Mouse (Mus musculus) hindbrain, embryonic 16.5 days (tissue): ENCODE results near the gene Vmn1r219. TPM values are rescaled to one million over a fixed set of nuclear protein-coding genes. Genes with fewer than 3 reads are reported as not detected.
"Not testable (repeated sequence)": the region's sequence is repeated elsewhere in the genome, so short reads cannot be mapped to it uniquely, and the experiment has no call there.

Experiments
- ATAC-seq: fragments of 200-750 bp; cut with Nextera tagmentation; 2 replicates; pipeline ENCODE4 v1.8.0; 2017; ENCODE audit warnings: moderate TSS enrichment, moderate library complexity
- H3K27ac ChIP-seq: fragments of 300-500 bp; sonication (generic); 2 replicates; pipeline ENCODE4 v1.5.1; 2014; ENCODE audit warnings: low read depth, mild to moderate bottlenecking, control low read depth, low read length, moderate library complexity
- H3K27me3 ChIP-seq: fragments of 300-500 bp; sonication (generic); replicated peaks from 2 replicates; pipeline ENCODE4 v1.6.1; 2014; ENCODE audit warnings: low read length; ENCODE audit not compliant: control insufficient read depth, insufficient read depth
- H3K36me3 ChIP-seq: fragments of 300-500 bp; sonication (generic); 2 replicates; pipeline ENCODE4 v1.6.1; 2014; ENCODE audit warnings: mild to moderate bottlenecking, low read length, moderate library complexity, mixed read lengths; ENCODE audit not compliant: control insufficient read depth, insufficient read depth
- H3K4me1 ChIP-seq: fragments of 300-500 bp; sonication (generic); 2 replicates; pipeline ENCODE4 v1.6.1; 2014; ENCODE audit warnings: low read depth, low read length; ENCODE audit not compliant: control insufficient read depth, insufficient read depth
- H3K4me2 ChIP-seq: fragments of 300-500 bp; sonication (generic); 2 replicates; pipeline ENCODE4 v1.6.1; 2014; ENCODE audit warnings: mild to moderate bottlenecking, low read length, control low read depth, moderate library complexity
- H3K4me3 ChIP-seq: fragments of 300-500 bp; sonication (generic); 2 replicates; pipeline ENCODE4 v1.5.1; 2014; ENCODE audit warnings: mild to moderate bottlenecking, low read length, control low read depth, moderate library complexity
- H3K9ac ChIP-seq: fragments of 300-500 bp; sonication (generic); 2 replicates; pipeline ENCODE4 v1.6.1; 2014; ENCODE audit warnings: low read depth, mild to moderate bottlenecking, control low read depth, low read length, moderate library complexity
- H3K9me3 ChIP-seq: fragments of 300-500 bp; sonication (generic); 2 replicates; pipeline ENCODE4 v1.6.1; 2014; ENCODE audit warnings: mild to moderate bottlenecking, low read length, moderate library complexity; ENCODE audit not compliant: control insufficient read depth
- WGBS: fragments of 180-500 bp; shearing (Covaris S2); extraction: QIAGEN DNeasy Blood & Tissue Kit; methylation state at CpG from one replicate; pipeline ENCODE4 v1.1.7; 2014; 5-methylcytosine and 5-hydroxymethylcytosine counted together
- polyA plus RNA-seq: library from polyadenylated mRNA; unstranded; fragments of >200 nt; fragmentation: Nextera tagmentation; extraction: Ambion mirVana; gene quantifications from 2 replicates; pipeline ENCODE4 v1.2.1, GENCODE M21; 2015

The Vmn1r219 gene
- polyA plus RNA-seq, 1 experiment from 2014 or later, result not detected

GRCm38 (mm10) chr13:23213827-23214226, 54.7 kb downstream of the Vmn1r219 start, which contains the start of gene Vmn1r221:
TSS of gene Vmn1r221 (plus strand) at chr13:23214127.
- not testable (repeated sequence) for H3K36me3 ChIP-seq, H3K9ac ChIP-seq, H3K9me3 ChIP-seq, H3K27me3 ChIP-seq, H3K4me2 ChIP-seq, ATAC-seq, H3K27ac ChIP-seq, H3K4me3 ChIP-seq, H3K4me1 ChIP-seq
- 93% methylated on average over 2 of the region's 2 CpGs for WGBS

Other genes starting within 250 kb of the Vmn1r219 start
- not detected in 2 replicates for gene Vmn1r213, start 151.7 kb upstream of the Vmn1r219 start, polyA plus RNA-seq
- gene Vmn1r214, start 128.9 kb upstream of the Vmn1r219 start, polyA plus RNA-seq, result not detected in 2 replicates
- not detected in 2 replicates for gene Vmn1r215, start 91.3 kb upstream of the Vmn1r219 start, polyA plus RNA-seq
- gene Vmn1r217, start 41.1 kb upstream of the Vmn1r219 start, polyA plus RNA-seq, result not detected in 2 replicates
- not detected in 2 replicates for gene Vmn1r218, start 26.2 kb upstream of the Vmn1r219 start, polyA plus RNA-seq
- not detected in 2 replicates for gene Vmn1r220, start 28.7 kb downstream of the Vmn1r219 start, polyA plus RNA-seq
- not detected in 2 replicates for gene Vmn1r221, start 54.8 kb downstream of the Vmn1r219 start, polyA plus RNA-seq
- not detected in 2 replicates for gene Vmn1r222, start 76.6 kb downstream of the Vmn1r219 start, polyA plus RNA-seq
- not detected in 2 replicates for gene Vmn1r223, start 87.8 kb downstream of the Vmn1r219 start, polyA plus RNA-seq
- gene Zfp322a, start 209.9 kb downstream of the Vmn1r219 start, polyA plus RNA-seq, result 46.2 and 48.2 TPM in 2 replicates